Mouse (Mus musculus): Measurements from ENCODE around the gene Adamtsl5.

- TF ChIP-seq POLR2A (IDR thresholded peaks at IDR 0.05; ENCODE audit: borderline replicate concordance, low read depth, low read length) (no peak), CTCF (IDR thresholded peaks at IDR 0.05; ENCODE audit: low read depth, low read length) (no peak)
Observed at GRCm38 (mm10) chr10:80317011-80317410, 31.2 kb downstream of the Adamtsl5 start.
